Mouse (Mus musculus): ENCODE data around the gene Pten.

DNA sequence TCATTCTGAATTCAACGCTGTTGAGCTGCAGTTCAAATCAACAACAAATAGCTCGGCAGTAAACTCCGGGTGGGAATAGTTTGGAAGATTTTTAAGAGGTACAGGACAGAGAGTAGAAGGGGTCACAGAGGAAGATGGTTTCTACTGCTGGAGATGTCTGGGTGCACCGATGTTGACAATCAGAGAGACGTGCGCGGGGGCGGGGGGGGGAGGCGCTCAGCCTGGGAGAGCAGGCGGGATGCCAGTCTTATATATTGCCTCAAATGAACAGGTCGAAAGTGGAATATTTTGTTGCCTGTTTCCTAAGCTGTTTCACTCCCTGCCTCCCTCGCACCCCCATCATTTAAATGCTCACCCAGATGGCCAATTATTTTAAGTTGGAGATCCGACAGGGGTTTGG is 109.5 kb downstream of the Pten start:
- TF ChIP-seq GATA1 (IDR thresholded peaks at IDR 0.05; ENCODE audit: borderline replicate concordance, low read length) (no peak), FLI1 (IDR thresholded peaks at IDR 0.05; ENCODE audit: low read length) (no peak)
